Mouse (Mus musculus): ENCODE measurements around the gene Acsf3. TPM values are rescaled to one million over a fixed set of nuclear protein-coding genes. Genes with fewer than 3 reads are reported as not detected.

The Acsf3 gene
- polyA plus RNA-seq, 2 experiments, result 5.4 to 5.7 TPM

DNA sequence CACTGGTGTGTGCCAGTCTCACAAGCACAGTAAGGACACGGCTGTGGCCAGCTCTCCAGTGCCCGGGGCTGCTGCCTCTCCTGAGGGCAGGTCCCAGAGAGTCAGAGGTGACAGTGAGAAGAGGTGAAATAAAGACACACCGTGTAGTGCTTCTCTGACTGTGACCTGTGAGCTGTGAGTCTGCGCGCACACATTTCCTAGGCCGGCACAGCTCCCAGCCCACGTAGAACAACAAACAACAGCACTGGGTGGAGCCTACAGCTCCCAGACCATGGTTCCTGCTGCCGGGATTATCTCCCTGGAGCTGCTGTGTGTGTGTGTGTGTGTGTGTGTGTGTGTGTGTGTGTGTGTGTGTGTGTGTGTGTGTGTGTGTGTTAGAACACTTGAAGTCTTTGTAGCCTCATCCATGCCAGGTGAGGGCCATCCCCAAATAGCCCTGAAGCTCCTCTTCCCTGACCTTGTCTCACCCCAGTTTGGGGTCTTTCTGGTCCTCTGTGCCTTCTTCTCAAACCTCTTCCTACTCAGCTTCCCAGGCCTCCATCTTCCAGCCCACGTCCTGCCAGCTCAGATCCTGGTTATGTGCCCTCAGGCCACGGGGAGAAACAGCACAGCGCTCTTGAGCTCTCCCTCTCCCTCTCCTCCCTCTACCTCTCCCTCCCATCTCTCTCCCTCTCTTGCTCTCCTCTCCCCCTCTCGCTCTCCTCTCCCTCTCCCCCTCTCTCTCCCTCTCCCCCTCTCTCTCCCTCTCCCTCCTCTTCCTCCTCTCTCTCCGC, 42.6 kb downstream of the Acsf3 start:
- Histone ChIP-seq H3K4me1 (replicated peaks; ENCODE audit: control insufficient read depth in 2 of 2, insufficient read depth in 2 of 2, low read length in 1 of 2) (no peaks in the 10 kb centered on the region), H3K36me3 (replicated peaks; ENCODE audit: control insufficient read depth, insufficient read depth, low read depth) (no peaks in the 10 kb centered on the region), H3K4me3 (ENCODE audit: insufficient read depth in 1 of 2, low read depth in 2 of 2, low read length in 2 of 2) (no peak overlapping the region), H3K27me3 (ENCODE audit: control insufficient read depth, insufficient read depth, low read length) (no peaks in the 10 kb centered on the region), H3K9ac (replicated peaks) (no peak overlapping the region), H3K27ac (no peak overlapping the region), H3K9me3 (ENCODE audit: control insufficient read depth, low read length) (no peaks in the 10 kb centered on the region), H3K4me2 (ENCODE audit: low read depth) (no peak overlapping the region)
- ATAC-seq (ENCODE audit: insufficient read depth), result no peak
- TF ChIP-seq CTCF (IDR thresholded peaks at IDR 0.05; ENCODE audit: low read depth) (no peak), EP300 (IDR thresholded peaks at IDR 0.05; ENCODE audit: low read depth) (no peak)
- WGBS (ENCODE audit: insufficient replicate concordance), result 64% methylated on average over 13 of the region's 13 CpGs
- no peak for DNase-seq (ENCODE audit: low read depth in 3 of 3, low spot score in 3 of 3)

DNA sequence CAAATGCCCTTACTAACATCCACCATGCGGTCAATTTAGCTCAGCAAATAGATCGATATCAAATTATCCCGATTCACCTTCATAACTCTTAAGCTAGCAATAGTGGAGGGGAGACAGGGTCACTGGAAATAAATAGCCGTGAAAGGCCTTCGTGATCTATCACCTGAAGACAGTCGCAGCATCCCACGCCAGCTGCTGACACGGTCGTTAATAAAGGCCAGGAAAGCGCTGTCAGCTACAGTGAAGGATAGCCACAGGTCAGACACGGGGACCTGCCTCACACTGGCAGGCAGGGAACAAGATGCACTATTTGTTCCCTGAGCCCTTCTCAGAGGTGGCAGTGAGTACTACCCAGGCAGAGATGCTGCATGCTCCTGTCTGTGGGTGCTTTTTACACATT, 44.5 kb downstream of the Acsf3 start:
- no peak for ATAC-seq (ENCODE audit: insufficient read depth)
- no peaks in the 10 kb centered on the region for H3K4me1 ChIP-seq (replicated peaks; ENCODE audit: control insufficient read depth in 2 of 2, insufficient read depth in 2 of 2, low read length in 1 of 2)
- H3K4me2 ChIP-seq (ENCODE audit: low read depth), result no peak overlapping the region
- DNase-seq (ENCODE audit: low read depth in 3 of 3, low spot score in 3 of 3), result no peak
- WGBS (ENCODE audit: insufficient replicate concordance), result 68% methylated on average over 11 of the region's 11 CpGs
- H3K9ac ChIP-seq (replicated peaks), result no peak overlapping the region
- H3K27me3 ChIP-seq (ENCODE audit: control insufficient read depth, insufficient read depth, low read length), result no peaks in the 10 kb centered on the region
- no peaks in the 10 kb centered on the region for H3K36me3 ChIP-seq (replicated peaks; ENCODE audit: control insufficient read depth, insufficient read depth, low read depth)
- no peaks in the 10 kb centered on the region for H3K9me3 ChIP-seq (ENCODE audit: control insufficient read depth, low read length)
- no peak overlapping the region for H3K27ac ChIP-seq
- TF ChIP-seq CTCF (IDR thresholded peaks at IDR 0.05; ENCODE audit: low read depth), result no peak
- no peak for TF ChIP-seq EP300 (IDR thresholded peaks at IDR 0.05; ENCODE audit: low read depth)
- H3K4me3 ChIP-seq (ENCODE audit: insufficient read depth in 1 of 2, low read depth in 2 of 2, low read length in 2 of 2), result no peak overlapping the region

GRCm38 (mm10) chr8:122824571-122824970, 49.3 kb downstream of the Acsf3 start:
- no peaks in the 10 kb centered on the region for H3K4me1 ChIP-seq (replicated peaks; ENCODE audit: control insufficient read depth in 2 of 2, insufficient read depth in 2 of 2, low read length in 1 of 2)
- no peak for TF ChIP-seq CTCF (IDR thresholded peaks at IDR 0.05; ENCODE audit: low read depth)
- TF ChIP-seq EP300 (IDR thresholded peaks at IDR 0.05; ENCODE audit: low read depth), result no peak
- ATAC-seq (ENCODE audit: insufficient read depth), result no peak

GRCm38 (mm10) chr8:122824986-122825385, 49.7 kb downstream of the Acsf3 start:
- H3K36me3 ChIP-seq (replicated peaks; ENCODE audit: control insufficient read depth, insufficient read depth, low read depth), result no peaks in the 10 kb centered on the region
- no peak overlapping the region for H3K9ac ChIP-seq (replicated peaks)
- no peaks in the 10 kb centered on the region for H3K4me1 ChIP-seq (replicated peaks; ENCODE audit: control insufficient read depth in 2 of 2, insufficient read depth in 2 of 2, low read length in 1 of 2)
- no peak overlapping the region for H3K4me3 ChIP-seq (ENCODE audit: insufficient read depth in 1 of 2, low read depth in 2 of 2, low read length in 2 of 2)
- 60% methylated on average over 9 of the region's 9 CpGs for WGBS (ENCODE audit: insufficient replicate concordance)
- H3K4me2 ChIP-seq (ENCODE audit: low read depth), result no peak overlapping the region
- H3K27ac ChIP-seq, result no peak overlapping the region
- no peaks in the 10 kb centered on the region for H3K27me3 ChIP-seq (ENCODE audit: control insufficient read depth, insufficient read depth, low read length)
- DNase-seq (ENCODE audit: low read depth in 3 of 3, low spot score in 3 of 3) (no peak), ATAC-seq (ENCODE audit: insufficient read depth) (no peak)
- TF ChIP-seq EP300 (IDR thresholded peaks at IDR 0.05; ENCODE audit: low read depth) (no peak), CTCF (IDR thresholded peaks at IDR 0.05; ENCODE audit: low read depth) (no peak)
- H3K9me3 ChIP-seq (ENCODE audit: control insufficient read depth, low read length), result no peaks in the 10 kb centered on the region

More at GRCm38 (mm10) chr8:122824571-122824970, 49.3 kb downstream of the Acsf3 start:
- WGBS (ENCODE audit: insufficient replicate concordance), result 47% methylated on average over 5 of the region's 5 CpGs
- Histone ChIP-seq H3K27me3 (ENCODE audit: control insufficient read depth, insufficient read depth, low read length) (no peaks in the 10 kb centered on the region), H3K9me3 (ENCODE audit: control insufficient read depth, low read length) (no peaks in the 10 kb centered on the region), H3K4me2 (ENCODE audit: low read depth) (no peak overlapping the region), H3K9ac (replicated peaks) (no peak overlapping the region), H3K36me3 (replicated peaks; ENCODE audit: control insufficient read depth, insufficient read depth, low read depth) (no peaks in the 10 kb centered on the region), H3K27ac (no peak overlapping the region), H3K4me3 (ENCODE audit: insufficient read depth in 1 of 2, low read depth in 2 of 2, low read length in 2 of 2) (no peak overlapping the region)
- DNase-seq (ENCODE audit: low read depth in 3 of 3, low spot score in 3 of 3), result no peak

DNA sequence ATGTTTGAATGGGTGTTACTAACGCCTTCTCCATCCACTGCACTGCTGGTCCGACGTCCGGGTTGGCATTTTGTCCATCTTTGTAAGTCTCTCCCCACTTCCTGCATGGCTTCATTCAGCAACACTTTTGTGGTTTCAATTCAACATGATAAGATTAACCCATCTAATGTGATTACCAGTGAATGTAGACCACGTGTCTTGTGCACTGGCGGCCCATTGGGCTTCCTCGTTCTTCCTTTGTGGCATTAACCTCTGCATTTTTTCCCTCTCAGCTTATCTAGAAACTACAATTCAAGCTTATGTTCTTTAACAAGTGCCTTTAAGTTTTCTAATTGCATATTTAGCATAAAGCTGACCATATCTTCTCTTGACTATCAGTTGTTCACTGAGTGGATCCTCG, 50.1 kb downstream of the Acsf3 start:
- Histone ChIP-seq H3K4me1 (replicated peaks; ENCODE audit: control insufficient read depth in 2 of 2, insufficient read depth in 2 of 2, low read length in 1 of 2) (no peaks in the 10 kb centered on the region), H3K9me3 (ENCODE audit: control insufficient read depth, low read length) (no peaks in the 10 kb centered on the region), H3K36me3 (replicated peaks; ENCODE audit: control insufficient read depth, insufficient read depth, low read depth) (no peaks in the 10 kb centered on the region), H3K27me3 (ENCODE audit: control insufficient read depth, insufficient read depth, low read length) (no peaks in the 10 kb centered on the region), H3K27ac (no peak overlapping the region), H3K4me2 (ENCODE audit: low read depth) (no peak overlapping the region), H3K9ac (replicated peaks) (no peak overlapping the region), H3K4me3 (ENCODE audit: insufficient read depth in 1 of 2, low read depth in 2 of 2, low read length in 2 of 2) (no peak overlapping the region)
- DNase-seq (ENCODE audit: low read depth in 3 of 3, low spot score in 3 of 3) (no peak), ATAC-seq (ENCODE audit: insufficient read depth) (no peak)
- 35% methylated on average over 8 of the region's 8 CpGs for WGBS (ENCODE audit: insufficient replicate concordance)
- TF ChIP-seq CTCF (IDR thresholded peaks at IDR 0.05; ENCODE audit: low read depth) (no peak), EP300 (IDR thresholded peaks at IDR 0.05; ENCODE audit: low read depth) (no peak)
